Mouse (Mus musculus) left cerebral cortex, adult 9 months (tissue): Measurements from ENCODE around the gene Trim56.

ENCODE experiments used
- DNase-seq, 2 experiments: peaks; one replicate each; pipeline ENCODE4 v3.0.0; 2022; ENCODE audit warnings: low spot score in 2 of 2

Trim56 gene

GRCm38 (mm10) chr5:137109941-137110593 is 5.9 kb downstream of the Trim56 start:
- no peak for DNase-seq

GRCm38 (mm10) chr5:137108111-137108510 is 7.9 kb downstream of the Trim56 start:
- DNase-seq = no peak

- DNase-seq = no peak
These were observed 8.3 kb downstream of the Trim56 start for GRCm38 (mm10) chr5:137107670-137108069.

- peak in 1 of 2 experiments; percentile 90 for DNase-seq
These were observed 9.0 kb downstream of the Trim56 start for GRCm38 (mm10) chr5:137107024-137107423.

GRCm38 (mm10) chr5:137106434-137106833 is 9.6 kb downstream of the Trim56 start:
- DNase-seq = no peak

GRCm38 (mm10) chr5:137103969-137104368 is 12.0 kb downstream of the Trim56 start:
- no peak for DNase-seq

GRCm38 (mm10) chr5:137102575-137103522 is 13.2 kb downstream of the Trim56 start:
- peak; percentile 67 to 86 for DNase-seq

GRCm38 (mm10) chr5:137102078-137102477 is 13.9 kb downstream of the Trim56 start:
- no peak for DNase-seq

- no peak for DNase-seq
These were observed 15.3 kb downstream of the Trim56 start for GRCm38 (mm10) chr5:137100660-137101059.

GRCm38 (mm10) chr5:137098418-137098817 is 17.6 kb downstream of the Trim56 start:
- DNase-seq = no peak

GRCm38 (mm10) chr5:137096037-137096436 is 20.0 kb downstream of the Trim56 start:
- peak in 1 of 2 experiments; percentile 71 for DNase-seq

GRCm38 (mm10) chr5:137095135-137095534 is 20.9 kb downstream of the Trim56 start:
- DNase-seq = no peak

- DNase-seq = no peak
These were observed 22.3 kb downstream of the Trim56 start for GRCm38 (mm10) chr5:137093720-137094119.

- no peak for DNase-seq
These were observed 24.4 kb downstream of the Trim56 start for GRCm38 (mm10) chr5:137091560-137091959.

GRCm38 (mm10) chr5:137090870-137091269 is 25.1 kb downstream of the Trim56 start:
- DNase-seq = no peak

- DNase-seq = no peak
These were observed 28.6 kb downstream of the Trim56 start for GRCm38 (mm10) chr5:137087410-137087809.

- DNase-seq = no peak
These were observed 30.3 kb downstream of the Trim56 start for GRCm38 (mm10) chr5:137085731-137086130.

GRCm38 (mm10) chr5:137085021-137085420 is 31.0 kb downstream of the Trim56 start:
- no peak for DNase-seq

GRCm38 (mm10) chr5:137083051-137083450 is 33.0 kb downstream of the Trim56 start:
- no peak for DNase-seq

GRCm38 (mm10) chr5:137079849-137080248 is 36.2 kb downstream of the Trim56 start:
- DNase-seq = no peak

- DNase-seq = no peak
These were observed 37.4 kb downstream of the Trim56 start for GRCm38 (mm10) chr5:137078616-137079015.

- no peak for DNase-seq
These were observed 38.0 kb downstream of the Trim56 start for GRCm38 (mm10) chr5:137078041-137078440.

GRCm38 (mm10) chr5:137077187-137077586 is 38.8 kb downstream of the Trim56 start:
- DNase-seq = no peak
